Mouse (Mus musculus) lung, postnatal 0 days (tissue): ENCODE measurements around the gene Cdk6.

Experiments used
- CTCF ChIP-seq: IDR thresholded peaks from 2 replicates; pipeline ENCODE4 v1.5.1; 2016; ENCODE audit warnings: antibody characterized with exemption, mild to moderate bottlenecking
- EP300 ChIP-seq: IDR thresholded peaks from 2 replicates; pipeline ENCODE4 v1.6.1; 2016; ENCODE audit warnings: antibody characterized with exemption, mild to moderate bottlenecking, control low read depth

DNA sequence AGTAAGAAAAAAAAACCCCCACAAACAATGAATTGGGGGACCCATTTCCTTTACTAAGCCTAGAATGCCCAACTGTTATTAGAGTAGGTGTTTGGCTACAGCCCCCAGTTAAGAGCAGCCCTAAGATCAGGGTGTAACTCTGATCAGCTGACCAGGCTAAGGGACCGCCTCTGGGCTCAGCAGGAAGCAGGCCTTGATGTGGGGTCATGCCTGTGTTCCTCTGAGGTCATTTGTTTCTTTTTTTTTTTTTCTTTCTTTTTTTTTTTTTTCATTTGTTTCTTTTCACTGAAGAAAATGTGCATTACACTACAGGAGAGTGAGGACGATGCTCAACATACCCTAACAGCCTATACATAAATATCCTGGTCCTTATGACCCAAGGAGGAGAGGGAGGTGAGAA lies 236.7 kb downstream of the Cdk6 start:
- no peak for TF ChIP-seq EP300
- TF ChIP-seq CTCF, result no peak
